Mouse (Mus musculus) liver (tissue): ENCODE results near the gene Scyl1.

Experiments used
- DNase-seq: peaks from one replicate; pipeline ENCODE4 v3.0.0-alpha.2; 2020; ENCODE audit warnings: mixed read lengths

The Scyl1 gene

DNA sequence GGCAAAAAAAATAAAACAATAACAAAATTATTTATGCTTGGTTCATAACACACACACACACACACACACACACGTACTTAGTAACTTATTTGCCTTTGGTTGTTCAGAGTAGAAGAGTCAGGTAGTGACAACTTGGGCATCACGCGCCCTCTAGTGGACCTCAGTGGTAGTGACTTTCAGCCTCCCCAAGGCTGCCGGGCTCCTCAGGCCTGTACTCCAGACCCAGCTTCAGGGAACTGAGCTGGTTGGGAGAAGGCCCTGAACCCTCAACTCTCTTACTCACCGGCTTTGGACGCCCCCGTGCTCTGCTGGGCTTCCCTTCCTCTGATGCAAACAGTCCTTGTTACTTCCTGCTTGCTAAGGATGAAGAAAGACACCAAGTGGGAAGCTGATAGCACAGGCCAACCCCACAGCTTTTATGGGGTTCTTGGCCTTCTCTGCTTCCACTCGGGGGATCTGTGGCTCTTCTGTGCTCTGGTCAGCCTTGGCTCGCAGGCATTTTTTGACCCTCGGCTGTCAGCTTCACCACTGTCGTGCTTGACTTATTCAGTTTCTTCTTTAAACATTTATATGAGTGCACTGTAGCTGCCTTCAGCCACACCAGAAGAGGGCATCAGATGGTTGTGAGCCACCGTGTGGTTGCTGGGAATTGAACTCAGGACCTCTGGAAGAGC, 15.4 kb upstream of the Scyl1 start:
- peak; percentile 89 for DNase-seq

DNA sequence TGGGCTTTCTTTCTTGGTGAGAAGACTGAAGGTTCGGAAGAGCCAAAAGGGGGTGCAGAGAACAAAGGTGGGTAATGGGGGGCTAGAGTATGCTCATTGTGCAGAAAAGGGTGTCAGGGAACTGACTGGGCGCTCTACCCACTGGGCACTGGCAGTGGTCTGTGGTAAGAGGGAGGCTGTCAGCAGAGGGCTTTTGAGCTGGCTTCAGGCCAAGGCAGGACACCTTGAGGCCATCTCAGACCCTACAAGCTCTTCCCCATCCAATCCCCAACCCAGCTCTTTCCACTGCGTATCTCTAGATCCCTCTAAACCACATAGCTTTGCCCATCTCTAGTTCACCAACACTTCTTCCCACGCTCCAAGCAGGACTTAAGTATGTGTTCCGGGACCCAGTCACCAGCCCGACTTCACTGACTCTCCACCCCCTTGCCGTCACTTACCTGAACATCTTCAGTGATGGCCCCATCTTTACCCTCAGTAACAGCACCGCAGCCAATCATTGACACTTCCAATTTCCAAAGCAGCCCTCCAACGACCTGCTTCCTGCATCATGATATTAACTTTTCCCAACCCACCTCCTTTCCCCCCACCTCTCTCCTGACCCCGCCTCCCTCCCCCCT, 13.8 kb upstream of the Scyl1 start:
- DNase-seq, result no peak

DNA sequence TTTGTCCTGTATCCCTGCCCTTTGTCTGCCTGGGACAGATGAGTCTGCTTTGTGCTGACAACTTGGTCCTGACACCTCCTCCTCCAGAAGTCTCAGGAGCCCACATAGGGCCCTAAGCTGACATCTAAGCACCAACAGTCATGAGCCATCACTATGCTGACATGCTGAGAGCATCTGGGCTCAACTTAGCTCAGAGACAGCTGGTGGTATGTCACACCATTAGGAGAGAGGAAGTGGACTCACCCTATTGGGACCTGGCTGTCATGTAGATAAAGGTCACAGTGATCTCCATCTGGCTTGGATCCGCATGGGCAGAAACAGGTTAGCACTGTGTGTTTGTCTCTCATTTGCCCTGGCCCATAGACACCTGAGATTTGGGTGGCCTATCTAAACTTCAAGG, 10.9 kb upstream of the Scyl1 start:
- no peak for DNase-seq

DNA sequence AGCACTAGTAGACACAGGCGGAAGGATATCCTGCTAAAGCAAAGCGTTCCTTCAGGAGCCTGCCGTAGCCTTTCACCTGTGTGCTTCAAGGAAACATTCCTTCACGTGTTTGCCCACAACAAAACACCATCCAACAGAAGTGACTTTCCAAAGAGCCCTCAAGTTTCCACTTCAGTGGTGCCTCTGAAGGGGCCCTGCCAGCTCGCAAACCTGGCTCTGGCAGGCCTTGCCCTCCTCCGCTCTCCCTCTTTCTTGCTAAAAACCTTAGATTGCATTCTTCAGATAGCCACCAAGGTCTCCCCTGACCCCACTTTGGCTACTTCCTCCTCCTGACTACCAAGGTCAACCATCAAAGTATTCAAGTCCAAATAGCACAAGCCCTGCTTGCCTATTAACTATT, 10.3 kb upstream of the Scyl1 start:
- DNase-seq, result no peak

DNA sequence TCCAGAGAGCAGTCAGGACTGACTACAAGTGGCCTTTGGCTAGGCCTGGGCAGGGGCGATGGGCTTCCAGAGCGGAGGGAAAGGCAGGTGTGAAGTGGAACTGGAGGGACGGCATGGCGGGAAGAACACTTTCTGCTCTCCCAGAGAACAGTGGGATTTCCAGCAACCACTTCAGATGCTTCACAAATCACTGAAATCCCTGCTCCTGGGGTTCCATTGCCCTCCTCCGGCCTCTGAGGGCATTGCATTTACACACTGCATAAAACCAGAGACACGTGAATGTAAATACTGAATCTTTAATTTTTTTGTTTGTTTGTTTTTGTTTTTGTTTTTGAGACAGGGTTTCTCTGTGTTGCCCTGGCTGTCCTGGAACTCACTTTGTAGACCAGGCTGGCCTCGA, 9.0 kb upstream of the Scyl1 start:
- no peak for DNase-seq

DNA sequence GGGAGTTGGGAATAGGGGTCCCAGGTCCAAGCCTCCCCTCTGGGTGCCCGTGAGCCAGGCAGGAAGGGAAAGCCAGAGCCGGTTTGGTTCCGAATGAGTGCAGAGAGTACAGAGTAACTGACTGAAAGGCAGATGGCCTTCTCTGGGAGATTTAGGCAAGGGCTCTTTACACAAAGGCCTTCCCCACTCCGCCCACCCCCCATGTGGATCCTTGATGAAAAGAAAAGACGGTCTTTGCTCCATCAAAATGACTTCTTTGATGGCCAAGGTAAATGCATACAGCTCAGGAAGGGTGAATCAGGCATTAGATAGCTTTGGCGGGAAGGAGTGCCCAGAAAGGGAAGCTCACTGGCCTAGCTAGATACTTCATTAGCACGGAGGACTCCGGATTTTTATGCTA, 7.1 kb upstream of the Scyl1 start:
- DNase-seq, result no peak

DNA sequence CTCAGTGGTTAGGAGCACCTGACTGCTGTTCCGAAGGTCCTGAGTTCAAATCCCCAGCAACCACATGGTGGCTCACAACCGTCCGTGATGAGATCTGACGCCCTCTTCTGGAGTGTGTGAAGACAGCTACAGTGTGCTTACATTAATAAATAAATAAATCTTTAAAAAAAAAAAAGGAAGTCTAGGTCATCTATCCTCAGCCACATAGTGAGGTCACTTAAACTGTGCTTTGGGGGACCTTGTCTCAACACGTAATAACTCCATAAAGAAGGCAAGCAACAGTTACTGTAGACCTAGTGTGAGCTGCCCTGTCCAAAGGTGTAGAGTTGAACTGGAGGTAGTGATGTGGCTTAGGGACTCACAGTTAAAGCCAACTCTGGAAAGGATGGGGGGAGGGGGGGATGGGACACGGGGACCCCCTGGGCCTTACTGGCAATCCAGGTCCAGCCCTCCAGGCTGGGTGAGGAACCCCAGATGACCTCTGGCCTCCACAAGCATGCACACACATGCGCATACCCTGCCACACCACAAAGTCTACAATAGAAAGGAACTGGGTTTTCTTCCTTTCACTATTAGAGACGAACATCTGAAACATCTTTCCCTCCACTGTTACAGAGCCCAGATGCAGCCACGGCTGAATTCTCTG, 6.3 kb upstream of the Scyl1 start:
- DNase-seq, result no peak

DNA sequence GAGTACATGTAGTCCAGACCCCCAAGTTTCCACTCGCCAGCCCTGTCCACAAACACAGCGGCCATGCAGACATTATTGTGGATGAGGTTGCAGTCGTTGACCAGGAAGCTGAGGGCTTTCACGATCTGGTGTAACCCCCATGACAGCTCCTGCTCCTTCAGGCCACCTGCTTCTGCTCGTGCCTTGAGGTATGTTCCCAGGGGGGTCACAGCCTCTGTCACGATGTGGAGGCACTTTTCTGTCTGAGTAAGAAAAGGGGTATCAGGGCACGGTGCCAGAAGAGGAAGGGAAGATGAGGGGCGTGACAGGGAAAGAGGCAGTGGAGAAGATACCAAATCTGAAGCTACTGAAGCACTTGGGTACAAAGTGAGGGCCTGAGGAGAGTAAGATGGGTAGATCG, 908 bp downstream of the Scyl1 start:
- DNase-seq, result no peak

DNA sequence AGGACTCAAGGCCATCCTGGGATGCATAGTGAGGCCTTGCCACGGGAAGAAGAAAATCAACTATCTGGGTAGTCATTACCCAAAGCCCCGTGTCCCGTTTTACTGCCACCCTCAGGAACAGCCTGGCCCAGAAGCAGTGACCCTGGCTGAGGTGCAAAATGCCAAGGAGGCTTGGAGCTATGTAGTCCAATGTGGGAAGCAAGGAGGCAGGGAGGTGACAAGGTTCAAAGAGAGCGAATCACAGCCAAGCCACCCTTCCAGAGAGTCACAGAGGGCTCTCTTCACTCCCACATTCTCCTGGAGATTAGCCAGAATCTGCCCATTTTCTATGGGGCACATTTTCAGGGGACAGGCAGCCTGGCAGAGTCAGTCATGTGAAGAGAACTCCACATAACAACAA, 3.9 kb downstream of the Scyl1 start:
- DNase-seq, result no peak

DNA sequence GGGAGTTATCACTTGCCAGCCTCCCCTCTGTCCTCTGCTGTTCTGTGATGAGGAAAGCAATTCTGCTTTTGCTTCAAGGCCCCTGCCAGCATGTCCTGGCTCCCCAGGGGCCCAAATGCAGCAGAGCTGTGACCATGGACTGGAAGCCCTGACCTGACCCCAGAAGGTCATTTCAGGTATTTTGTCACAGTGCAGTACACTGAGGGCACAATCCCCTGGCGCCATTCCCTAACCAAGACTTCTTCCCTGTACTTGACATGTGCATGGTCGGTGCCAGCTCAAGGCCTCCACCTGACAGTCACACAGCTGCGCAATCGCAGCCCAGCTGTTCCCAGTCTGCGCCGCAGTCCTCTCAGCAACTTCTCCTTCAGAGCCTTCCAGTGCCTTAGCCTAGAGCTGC, 8.1 kb downstream of the Scyl1 start:
- DNase-seq, result no peak

DNA sequence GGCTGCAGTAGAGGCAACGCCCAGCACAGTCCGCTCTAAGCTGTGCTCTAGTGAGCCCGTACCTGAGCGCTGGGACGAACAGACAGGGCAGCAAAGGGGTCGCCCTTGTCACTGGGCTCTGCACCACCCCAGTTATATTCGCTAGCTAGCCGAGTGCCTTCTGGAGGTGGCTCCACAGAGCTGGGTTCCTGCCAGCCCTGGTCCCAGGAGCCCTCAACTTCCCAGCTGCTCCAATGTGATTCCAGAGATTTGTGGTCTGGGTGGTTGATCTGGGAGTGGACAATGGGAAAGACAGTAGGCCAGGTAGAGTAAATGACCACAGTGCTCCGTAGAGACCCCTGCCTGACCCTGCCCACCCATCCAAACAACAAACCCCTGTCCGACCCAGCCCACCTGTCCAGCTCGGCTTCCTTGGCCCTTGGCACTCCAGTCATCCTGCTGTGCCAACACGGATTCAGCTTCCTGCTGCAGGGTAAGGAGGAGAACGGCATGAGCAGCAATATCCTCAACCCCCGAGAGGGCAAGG, 12.3 kb downstream of the Scyl1 start:
- DNase-seq, result no peak

DNA sequence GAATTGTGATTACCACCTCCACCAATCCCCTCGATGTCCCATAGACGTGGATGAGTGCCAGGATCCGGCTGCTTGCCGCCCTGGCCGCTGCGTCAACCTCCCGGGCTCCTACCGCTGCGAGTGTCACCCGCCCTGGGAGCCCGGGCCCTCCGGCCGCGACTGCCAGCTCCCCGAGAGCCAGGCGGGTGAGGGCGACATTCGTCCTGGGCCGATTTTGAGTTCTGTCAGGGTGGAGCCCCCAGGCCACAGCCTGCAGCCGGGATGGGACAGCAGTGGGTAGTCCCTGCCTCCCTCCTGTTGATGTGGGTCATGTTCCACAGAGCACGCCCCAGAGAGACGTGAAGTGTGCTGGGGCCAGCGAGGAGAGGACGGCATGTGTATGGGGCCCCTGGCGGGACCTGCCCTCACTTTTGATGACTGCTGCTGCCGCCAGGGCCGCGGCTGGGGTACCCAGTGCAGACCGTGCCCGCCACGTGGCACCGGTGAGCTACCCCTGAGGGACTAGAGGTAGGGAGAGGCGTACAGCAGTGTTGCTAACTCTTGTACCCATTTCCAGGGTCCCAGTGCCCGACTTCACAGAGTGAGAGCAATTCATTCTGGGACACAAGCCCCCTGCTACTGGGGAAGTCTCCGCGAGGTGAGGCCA, 14.1 kb downstream of the Scyl1 start:
- DNase-seq, result no peak

DNA sequence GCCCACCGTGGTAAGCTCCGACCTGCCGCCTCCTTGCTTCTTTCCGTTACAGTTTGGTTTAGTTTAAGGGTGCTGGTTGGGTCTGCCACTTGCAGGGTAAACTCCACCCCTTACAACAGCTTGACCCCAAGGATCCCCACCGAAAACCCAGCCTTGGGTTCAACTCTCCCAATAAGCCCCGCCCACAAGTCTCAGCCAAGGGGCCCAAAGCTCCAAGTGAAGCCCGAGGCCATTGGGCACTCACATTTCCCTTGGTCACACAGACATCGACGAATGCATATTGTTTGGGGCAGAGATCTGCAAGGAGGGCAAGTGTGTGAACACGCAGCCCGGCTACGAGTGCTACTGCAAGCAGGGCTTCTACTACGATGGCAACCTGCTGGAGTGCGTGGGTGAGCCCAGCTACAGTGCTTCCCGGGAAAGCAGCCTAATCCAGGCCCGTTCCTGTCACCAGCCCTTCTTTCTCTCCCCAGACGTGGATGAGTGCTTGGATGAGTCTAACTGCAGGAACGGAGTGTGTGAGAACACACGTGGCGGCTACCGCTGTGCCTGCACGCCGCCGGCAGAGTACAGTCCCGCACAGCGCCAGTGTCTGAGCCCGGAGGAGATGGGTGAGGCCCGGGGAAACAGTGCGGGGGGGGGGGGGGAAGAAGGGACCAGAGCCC, 14.8 kb downstream of the Scyl1 start:
- DNase-seq, result no peak

DNA sequence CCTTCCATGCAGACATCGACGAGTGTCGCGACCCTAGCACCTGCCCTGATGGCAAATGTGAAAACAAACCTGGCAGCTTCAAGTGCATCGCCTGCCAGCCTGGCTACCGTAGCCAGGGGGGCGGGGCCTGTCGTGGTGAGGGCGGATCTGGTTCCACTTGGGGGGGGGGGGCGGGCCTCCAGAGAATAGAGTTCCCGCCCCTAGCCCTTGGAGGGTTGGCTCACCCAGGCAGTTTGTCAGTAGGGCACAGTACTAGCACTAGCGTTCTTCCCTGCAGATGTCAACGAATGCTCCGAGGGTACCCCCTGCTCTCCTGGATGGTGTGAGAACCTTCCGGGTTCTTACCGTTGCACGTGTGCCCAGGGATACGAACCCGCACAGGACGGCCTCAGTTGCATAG, 19.5 kb downstream of the Scyl1 start:
- DNase-seq, result peak; percentile 51

DNA sequence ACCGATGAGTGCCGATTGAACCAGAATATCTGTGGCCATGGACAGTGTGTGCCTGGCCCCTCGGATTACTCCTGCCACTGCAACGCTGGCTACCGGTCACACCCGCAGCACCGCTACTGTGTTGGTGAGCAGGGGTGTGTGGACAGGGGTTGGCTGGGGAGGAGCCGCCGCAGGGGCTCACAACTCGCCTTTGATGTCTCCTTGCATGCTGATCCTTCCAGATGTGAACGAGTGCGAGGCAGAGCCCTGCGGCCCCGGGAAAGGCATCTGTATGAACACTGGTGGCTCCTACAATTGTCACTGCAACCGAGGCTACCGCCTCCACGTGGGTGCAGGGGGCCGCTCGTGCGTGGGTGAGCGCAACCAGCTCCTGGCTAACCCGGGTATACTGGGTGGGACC, 20.3 kb downstream of the Scyl1 start:
- no peak for DNase-seq

DNA sequence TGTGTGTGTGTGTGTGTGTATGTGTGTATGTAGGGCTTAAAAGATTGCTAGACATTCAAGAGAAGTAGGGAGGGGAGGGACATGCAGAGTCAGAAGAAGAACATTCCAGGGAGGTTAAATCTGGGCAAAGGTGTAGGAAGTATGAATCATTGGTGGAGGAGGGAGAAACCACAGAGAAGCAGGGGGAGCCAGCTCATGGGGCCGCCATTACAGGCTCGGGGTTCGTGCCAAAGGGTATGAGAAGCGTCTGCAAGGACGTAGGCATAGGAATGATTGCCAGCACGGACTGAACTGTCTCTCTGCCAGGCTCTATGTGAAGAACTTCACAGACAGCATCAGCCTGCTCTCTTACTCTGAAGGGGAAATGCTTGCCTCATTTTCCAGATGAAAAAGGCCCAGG, 21.7 kb downstream of the Scyl1 start:
- DNase-seq, result no peak

DNA sequence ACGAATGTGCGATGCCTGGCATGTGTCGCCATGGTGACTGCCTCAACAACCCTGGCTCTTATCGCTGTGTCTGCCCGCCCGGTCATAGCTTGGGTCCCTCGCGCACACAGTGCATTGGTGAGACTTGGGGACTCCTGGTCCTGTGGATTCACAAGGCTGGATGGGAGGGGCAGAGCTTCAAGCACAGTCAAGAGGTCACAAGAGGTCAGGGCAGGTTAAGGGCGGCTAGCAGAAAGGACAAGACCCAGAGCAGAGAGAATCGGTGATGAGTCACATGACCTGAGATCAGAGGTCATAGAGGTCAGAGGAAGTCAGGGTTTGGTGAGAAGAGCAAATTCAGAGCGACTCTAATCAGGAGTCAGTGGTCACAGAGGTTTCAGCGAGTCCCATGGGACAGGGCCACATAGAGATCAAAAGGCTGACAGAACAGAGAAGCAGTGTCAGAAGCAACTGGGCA, 24.3 kb downstream of the Scyl1 start:
- peak; percentile 39 for DNase-seq

DNA sequence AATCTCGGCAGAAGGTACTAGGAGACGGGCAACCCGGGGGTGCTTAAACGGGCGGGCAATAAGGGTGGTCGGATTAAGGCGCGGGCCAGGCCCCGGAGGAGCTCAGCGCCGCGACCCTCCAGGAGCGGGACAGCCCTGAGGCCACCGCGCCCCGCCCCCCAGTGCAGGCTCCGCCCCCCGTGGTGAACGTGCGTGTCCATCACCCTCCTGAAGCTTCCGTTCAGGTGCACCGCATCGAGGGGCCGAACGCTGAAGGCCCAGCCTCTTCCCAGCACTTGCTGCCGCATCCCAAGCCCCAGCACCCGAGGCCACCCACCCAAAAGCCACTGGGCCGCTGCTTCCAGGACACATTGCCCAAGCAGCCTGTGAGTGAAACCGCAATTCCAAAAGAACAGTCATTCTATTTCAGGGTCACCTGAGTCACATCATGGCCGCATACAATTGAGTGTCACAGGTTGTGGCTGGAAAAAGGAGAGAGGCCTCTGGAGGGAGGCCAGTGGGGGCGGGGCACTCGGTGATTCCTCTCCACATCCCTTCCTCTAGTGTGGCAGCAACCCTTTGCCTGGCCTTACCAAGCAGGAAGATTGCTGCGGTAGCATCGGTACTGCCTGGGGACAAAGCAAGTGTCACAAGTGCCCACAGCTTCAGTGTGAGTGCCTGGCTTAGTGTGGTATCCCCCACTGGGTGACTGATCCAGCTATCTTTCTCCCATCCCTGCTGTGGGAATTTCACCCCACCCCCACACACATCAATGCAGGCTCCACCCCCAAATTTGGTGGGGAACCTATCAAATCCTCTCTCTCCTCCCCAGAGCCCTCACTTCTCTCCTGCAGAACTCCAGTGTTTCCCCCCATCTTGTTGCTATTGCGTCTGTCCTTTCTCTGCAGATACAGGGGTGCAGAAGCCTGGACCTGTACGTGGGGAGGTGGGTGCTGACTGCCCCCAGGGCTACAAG, 25.2 kb downstream of the Scyl1 start:
- peak; percentile 45 for DNase-seq

DNA sequence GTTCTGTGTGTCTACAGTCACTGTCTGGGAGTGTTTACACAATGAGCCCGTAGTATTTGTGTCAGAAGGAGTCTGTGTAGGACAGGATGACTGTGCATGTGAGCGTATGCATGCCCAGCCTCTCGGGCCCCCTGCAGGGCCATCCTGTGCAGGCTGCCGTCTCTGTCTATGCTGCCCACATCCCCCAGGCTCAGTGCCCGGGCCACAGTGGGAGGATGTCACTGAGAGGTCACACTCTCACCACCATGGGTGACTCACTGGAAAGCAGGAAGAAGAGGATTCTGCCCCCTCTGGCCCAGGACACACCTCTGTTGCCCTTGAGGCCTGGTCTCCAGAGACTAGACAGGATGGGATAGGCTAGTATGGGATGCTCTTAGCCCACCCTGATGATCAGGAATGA, 27.6 kb downstream of the Scyl1 start:
- DNase-seq, result no peak

DNA sequence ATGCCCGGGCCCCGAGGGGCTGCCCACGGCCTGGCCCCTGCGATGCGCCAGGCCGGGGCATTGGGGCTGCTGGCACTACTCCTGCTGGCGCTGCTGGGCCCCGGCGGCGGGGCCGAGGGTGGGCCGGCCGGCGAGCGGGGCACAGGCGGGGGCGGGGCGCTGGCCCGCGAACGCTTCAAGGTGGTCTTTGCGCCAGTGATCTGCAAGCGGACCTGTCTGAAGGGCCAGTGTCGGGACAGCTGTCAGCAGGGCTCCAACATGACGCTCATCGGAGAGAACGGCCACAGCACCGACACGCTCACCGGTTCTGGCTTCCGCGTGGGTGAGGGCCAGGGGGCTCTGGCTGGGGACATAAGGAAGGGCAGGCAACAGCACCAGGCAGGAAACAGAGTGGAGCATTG, 29.0 kb downstream of the Scyl1 start:
- no peak for DNase-seq

DNA sequence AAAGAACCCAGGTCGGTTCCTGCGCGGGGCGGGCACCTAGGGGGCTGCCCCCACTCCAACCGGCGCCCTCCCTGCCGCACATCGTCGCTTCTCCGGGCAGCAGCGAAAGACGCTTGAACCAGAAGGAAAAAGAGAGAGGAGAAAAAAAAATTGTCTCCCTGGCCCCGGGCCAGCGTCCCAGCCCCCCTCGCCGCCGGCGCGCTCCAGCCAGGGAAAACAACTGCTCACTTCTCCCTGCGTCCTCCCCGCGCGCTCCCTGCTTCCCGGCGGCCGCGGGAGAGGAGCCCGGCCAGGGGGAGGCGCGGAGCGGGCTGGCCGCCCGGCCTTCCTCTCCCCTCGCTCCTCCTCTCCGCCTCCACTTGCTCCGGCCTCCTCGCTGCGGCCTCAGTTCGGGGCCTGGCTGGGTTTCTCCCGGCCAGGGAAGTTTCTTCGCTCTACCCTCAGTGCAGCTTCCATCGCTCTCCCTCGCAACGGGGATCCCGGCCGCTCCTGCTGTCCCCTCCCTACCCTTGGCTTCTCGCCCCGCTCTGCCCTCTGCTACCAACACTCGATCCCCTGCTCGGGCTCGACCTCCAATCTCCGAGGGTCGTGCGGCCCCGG, 29.5 kb downstream of the Scyl1 start:
- DNase-seq, result peak; percentile 59
